Mouse (Mus musculus): ENCODE data around the gene Hdgfl2. TPM values are rescaled to one million over a fixed set of nuclear protein-coding genes. Genes with fewer than 3 reads are reported as not detected.

Gene Hdgfl2
- polyA plus RNA-seq, 1 experiment from 2014 or later = 191 TPM

DNA sequence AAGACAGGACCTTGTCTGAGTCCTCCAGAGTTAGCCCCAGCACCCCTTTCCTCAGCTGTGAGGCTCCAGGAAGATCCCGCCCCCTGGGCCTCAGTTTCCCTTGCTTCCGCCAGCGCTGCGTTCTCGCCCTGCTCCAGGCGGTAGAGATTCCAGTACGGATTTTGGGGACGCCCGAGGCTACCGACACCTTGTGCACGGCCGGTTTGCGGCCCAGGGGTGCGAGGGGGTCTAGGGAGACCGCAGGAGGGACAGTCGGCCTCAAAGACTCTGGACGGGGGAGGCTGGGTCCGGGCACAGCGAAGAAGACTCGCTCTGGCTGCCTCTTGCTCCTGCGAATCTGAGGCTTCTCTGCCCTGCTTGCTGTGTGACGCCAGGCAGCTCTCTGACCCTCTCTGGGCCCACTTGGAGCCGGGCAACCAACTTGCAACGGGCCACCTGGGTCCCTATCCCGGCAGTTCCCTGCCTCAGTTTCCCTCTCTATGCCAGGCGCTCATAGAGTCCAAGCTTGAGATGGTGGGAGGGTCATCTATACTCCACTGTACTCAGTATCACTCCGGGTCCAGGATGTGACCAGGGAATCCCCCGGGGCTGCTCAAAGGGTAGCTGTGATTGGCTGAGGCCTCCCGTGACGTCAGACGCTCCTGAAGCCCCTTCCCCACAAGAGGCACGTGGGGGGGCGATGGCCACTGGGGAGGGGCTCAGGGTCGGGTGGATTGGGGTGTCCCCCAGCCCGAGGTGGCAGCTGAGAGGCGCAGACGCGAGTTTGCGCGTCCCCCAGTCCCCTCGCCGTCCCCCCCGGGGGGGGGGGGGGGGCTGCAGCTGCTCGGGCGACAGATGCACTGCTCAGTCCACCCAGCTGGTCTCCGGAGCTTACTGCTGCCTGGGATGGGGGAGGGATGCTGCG is 62.5 kb downstream of the Hdgfl2 start:
- Histone ChIP-seq H3K4me3 (peak overlapping the region; percentile 57), H3K36me3 (no peaks in the 10 kb centered on the region), H3K4me1 (peaks cover 76% of the 10 kb centered on the region), H3K27me3 (ENCODE audit: low read depth, poor library complexity, severe bottlenecking) (peaks cover 100% of the 10 kb centered on the region), H3K27ac (replicated peaks) (peak overlapping the region; percentile 79), H3K9me3 (replicated peaks) (no peaks in the 10 kb centered on the region)
- under 1% methylated on average over 38 of the region's 47 CpGs for WGBS
- peak; percentile 73 for DNase-seq (ENCODE audit: low spot score)

DNA sequence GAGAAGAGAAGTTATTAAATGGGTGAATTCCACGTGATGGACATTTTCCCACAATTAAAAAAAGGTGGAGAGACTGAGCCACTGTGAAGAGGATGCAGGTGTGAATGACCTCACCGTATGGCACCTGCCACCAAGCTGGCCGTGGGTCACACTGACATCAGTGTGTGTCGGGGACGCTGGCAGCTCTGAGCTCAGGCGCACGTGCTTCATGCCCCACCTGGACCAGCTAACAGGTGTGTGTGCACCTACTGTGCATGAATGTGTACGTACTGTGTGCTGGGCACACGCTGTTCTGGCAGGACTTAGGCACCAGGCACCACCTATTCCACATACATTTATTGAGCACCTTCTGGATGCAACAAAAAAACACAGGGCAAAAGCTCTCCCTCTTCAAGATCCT is 65.1 kb downstream of the Hdgfl2 start:
- H3K36me3 ChIP-seq = no peaks in the 10 kb centered on the region
- no peak for DNase-seq (ENCODE audit: low spot score)
- WGBS = 78% methylated on average over 9 of the region's 9 CpGs

DNA sequence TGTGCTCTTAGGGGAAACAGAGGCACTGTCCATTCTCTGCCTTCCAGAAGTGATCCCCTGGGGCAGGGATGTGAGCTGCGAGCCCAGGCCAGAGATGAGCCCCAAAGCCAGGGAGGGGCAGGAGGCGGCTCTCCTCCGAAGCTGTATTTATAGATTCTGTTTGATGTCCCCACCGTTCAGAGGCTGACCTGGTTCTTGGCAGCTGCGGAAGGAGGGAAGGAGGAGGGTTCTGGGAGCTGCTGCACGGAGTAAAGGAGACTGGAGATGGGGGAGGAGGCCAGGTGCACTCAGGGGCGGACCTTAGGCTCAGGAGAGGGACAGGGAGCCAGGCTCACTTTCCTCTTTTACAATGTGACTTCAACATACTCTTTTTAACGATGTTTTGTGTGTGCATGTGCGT is 66.7 kb downstream of the Hdgfl2 start:
- no peak overlapping the region for H3K27ac ChIP-seq (replicated peaks)
- 19% methylated on average over 9 of the region's 9 CpGs for WGBS
- no peak for DNase-seq (ENCODE audit: low spot score)
- H3K4me1 ChIP-seq = peaks cover 60% of the 10 kb centered on the region
- H3K9me3 ChIP-seq (replicated peaks) = no peaks in the 10 kb centered on the region
- H3K4me3 ChIP-seq = no peak overlapping the region
- no peaks in the 10 kb centered on the region for H3K36me3 ChIP-seq
- peaks cover 100% of the 10 kb centered on the region for H3K27me3 ChIP-seq (ENCODE audit: low read depth, poor library complexity, severe bottlenecking)

More for the DNA sequence above, 65.1 kb downstream of the Hdgfl2 start:
- Histone ChIP-seq H3K9me3 (replicated peaks) (no peaks in the 10 kb centered on the region), H3K27me3 (ENCODE audit: low read depth, poor library complexity, severe bottlenecking) (peaks cover 100% of the 10 kb centered on the region), H3K4me3 (no peak overlapping the region), H3K27ac (replicated peaks) (no peak overlapping the region), H3K4me1 (peaks cover 72% of the 10 kb centered on the region)

DNA sequence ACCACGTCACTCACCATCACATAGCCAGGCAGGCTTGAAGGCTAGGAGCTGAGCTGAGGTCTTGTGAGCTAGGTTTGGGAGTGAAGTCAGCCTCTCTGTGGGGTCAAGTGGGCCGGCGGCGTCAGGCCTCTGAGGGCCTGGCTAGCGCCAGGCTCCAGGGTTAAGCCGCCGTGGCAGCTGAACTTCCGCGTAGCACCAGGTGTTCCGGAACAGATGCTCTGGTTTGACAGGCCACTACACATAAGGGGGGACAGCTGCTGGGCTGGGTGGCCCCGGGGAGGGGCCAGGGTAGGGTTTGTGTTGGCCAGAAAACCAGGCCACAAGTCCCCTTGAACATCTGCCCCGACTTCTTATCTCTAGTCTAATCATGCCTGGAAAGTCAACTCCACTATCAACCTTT is 68.0 kb downstream of the Hdgfl2 start:
- Histone ChIP-seq H3K9me3 (replicated peaks) (no peaks in the 10 kb centered on the region), H3K4me3 (no peak overlapping the region), H3K4me1 (peaks cover 47% of the 10 kb centered on the region), H3K27me3 (ENCODE audit: low read depth, poor library complexity, severe bottlenecking) (peaks cover 92% of the 10 kb centered on the region), H3K27ac (replicated peaks) (no peak overlapping the region), H3K36me3 (no peaks in the 10 kb centered on the region)
- DNase-seq (ENCODE audit: low spot score) = no peak
- 64% methylated on average over 12 of the region's 12 CpGs for WGBS

DNA sequence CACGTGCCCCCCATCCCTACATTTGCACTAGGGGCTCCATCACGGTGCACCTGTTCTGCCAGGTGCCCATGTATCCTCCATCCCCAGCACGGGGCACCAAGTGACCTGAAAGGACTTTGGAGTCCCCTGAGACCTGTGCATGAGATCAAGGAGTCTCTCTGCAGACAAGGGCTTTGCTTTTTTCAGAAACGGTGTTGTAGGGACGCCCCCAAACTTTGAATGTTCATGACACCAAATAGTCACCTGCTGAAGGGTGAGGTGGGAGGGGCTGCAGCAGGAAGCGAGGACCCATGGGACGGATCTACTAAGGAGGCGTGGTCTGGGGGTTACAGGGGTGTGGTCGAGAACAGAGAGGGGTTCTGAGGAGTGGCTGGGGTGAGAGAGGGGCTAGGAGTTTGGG is 68.8 kb downstream of the Hdgfl2 start:
- H3K36me3 ChIP-seq = no peaks in the 10 kb centered on the region
- H3K4me1 ChIP-seq = peaks cover 41% of the 10 kb centered on the region
- no peaks in the 10 kb centered on the region for H3K9me3 ChIP-seq (replicated peaks)
- H3K4me3 ChIP-seq = peak overlapping the region; percentile 47
- 14% methylated on average over 9 of the region's 9 CpGs for WGBS
- H3K27me3 ChIP-seq (ENCODE audit: low read depth, poor library complexity, severe bottlenecking) = peaks cover 84% of the 10 kb centered on the region
- DNase-seq (ENCODE audit: low spot score) = no peak
- no peak overlapping the region for H3K27ac ChIP-seq (replicated peaks)

DNA sequence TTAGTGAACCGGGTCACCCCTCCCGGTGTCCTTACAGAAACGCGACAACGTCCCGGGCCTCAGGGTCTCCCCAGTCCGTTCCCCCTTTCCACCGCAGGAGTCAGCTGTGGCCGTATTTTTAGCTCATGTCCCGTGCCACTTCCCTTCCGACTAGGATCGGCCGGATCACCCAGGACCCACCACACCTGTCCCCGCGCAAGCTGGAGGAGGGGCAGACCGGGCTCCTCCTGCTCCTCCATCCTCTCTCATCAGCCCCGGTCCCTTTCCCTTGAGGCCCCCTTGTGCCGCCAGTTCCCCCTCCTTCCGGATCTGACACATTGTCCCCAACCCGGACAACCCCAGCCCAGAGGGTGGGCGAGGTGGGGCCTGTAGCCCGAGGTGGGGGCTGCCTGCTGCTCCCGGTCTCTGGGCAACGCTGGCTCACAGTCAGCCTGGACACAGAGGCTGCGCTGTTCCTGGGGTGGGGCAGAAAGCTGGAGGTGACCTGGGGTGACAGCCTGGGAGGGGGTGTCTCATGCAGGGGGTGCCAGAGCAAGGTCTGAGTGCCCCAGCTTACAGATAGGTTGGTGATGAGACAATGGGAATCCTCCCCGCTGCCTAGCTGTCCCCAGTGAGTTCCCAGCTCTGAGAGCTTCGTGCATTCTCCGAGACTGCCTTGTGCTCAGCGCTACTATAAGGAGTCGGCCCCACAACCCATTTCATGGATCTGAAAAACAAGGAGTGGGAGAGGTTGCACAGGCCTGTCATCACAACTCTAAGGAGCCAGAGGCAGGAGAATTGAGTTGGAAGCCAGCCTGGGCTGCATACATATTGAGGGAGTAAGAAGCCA is 69.6 kb downstream of the Hdgfl2 start:
- 1% methylated on average over 30 of the region's 30 CpGs for WGBS
- Histone ChIP-seq H3K4me1 (peaks cover 46% of the 10 kb centered on the region), H3K9me3 (replicated peaks) (no peaks in the 10 kb centered on the region), H3K27me3 (ENCODE audit: low read depth, poor library complexity, severe bottlenecking) (peaks cover 83% of the 10 kb centered on the region), H3K27ac (replicated peaks) (peak overlapping the region; percentile 68), H3K36me3 (no peaks in the 10 kb centered on the region), H3K4me3 (peak overlapping the region; percentile 47)
- no peak for DNase-seq (ENCODE audit: low spot score)

DNA sequence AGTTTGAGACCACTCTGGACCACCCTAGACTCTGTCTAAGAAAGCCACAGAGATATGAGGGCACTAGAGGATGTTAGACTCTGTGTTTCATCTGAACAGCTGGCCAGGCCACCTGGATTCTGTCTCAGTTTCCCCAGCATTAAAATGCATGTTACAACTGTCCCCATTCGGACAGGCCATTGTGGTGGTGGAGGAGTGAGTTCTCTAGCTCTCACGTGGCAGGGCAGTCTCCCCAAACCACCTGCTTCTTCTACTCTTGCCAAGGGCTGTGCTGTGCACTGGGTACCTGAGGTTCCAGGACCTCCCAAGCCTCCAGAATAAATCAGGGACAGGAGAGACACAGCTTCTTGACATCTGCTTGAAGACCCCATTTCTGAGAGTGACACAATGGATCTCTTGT is 70.5 kb downstream of the Hdgfl2 start:
- DNase-seq (ENCODE audit: low spot score) = no peak
- Histone ChIP-seq H3K27ac (replicated peaks) (no peak overlapping the region), H3K9me3 (replicated peaks) (no peaks in the 10 kb centered on the region), H3K27me3 (ENCODE audit: low read depth, poor library complexity, severe bottlenecking) (peaks cover 83% of the 10 kb centered on the region), H3K36me3 (no peaks in the 10 kb centered on the region), H3K4me3 (no peak overlapping the region), H3K4me1 (peaks cover 47% of the 10 kb centered on the region)
- WGBS = 33% methylated on average over 2 of the region's 2 CpGs

Other genes with a start within 250 kb of the Hdgfl2 start
- gene Zfp119a, start 200.7 kb upstream of the Hdgfl2 start, polyA plus RNA-seq (2016; fragmentation: Nextera tagmentation; extraction: Ambion mirVana) = 8.5 and 10.3 TPM in 2 replicates
- gene Zfp959, start 187.5 kb upstream of the Hdgfl2 start, polyA plus RNA-seq (2016; fragmentation: Nextera tagmentation; extraction: Ambion mirVana) = 12.9 and 14.8 TPM in 2 replicates
- 5.4 and 5.8 TPM in 2 replicates for gene Zfp119b, start 130.1 kb upstream of the Hdgfl2 start, polyA plus RNA-seq (2016; fragmentation: Nextera tagmentation; extraction: Ambion mirVana)
- 2.1 and 2.3 TPM in 2 replicates for gene Ebi3, start 127.0 kb upstream of the Hdgfl2 start, polyA plus RNA-seq (2016; fragmentation: Nextera tagmentation; extraction: Ambion mirVana)
- gene Yju2, start 120.5 kb upstream of the Hdgfl2 start, polyA plus RNA-seq (2016; fragmentation: Nextera tagmentation; extraction: Ambion mirVana) = 31.0 and 34.0 TPM in 2 replicates
- 68.4 and 103 TPM in 2 replicates for gene Shd, start 109.2 kb upstream of the Hdgfl2 start, polyA plus RNA-seq (2016; fragmentation: Nextera tagmentation; extraction: Ambion mirVana)
- gene Fsd1, start 93.1 kb upstream of the Hdgfl2 start, polyA plus RNA-seq (2016; fragmentation: Nextera tagmentation; extraction: Ambion mirVana) = 78.4 and 95.0 TPM in 2 replicates
- gene Stap2, start 74.0 kb upstream of the Hdgfl2 start, polyA plus RNA-seq (2016; fragmentation: Nextera tagmentation; extraction: Ambion mirVana) = 5.2 and 5.5 TPM in 2 replicates
- gene Mpnd, start 73.9 kb upstream of the Hdgfl2 start, polyA plus RNA-seq (2016; fragmentation: Nextera tagmentation; extraction: Ambion mirVana) = 131 and 160 TPM in 2 replicates
- gene Sh3gl1, start 43.0 kb upstream of the Hdgfl2 start, polyA plus RNA-seq (2016; fragmentation: Nextera tagmentation; extraction: Ambion mirVana) = 161 and 162 TPM in 2 replicates
- 45.4 and 49.3 TPM in 2 replicates for gene Chaf1a, start 39.2 kb upstream of the Hdgfl2 start, polyA plus RNA-seq (2016; fragmentation: Nextera tagmentation; extraction: Ambion mirVana)
- 35.7 and 41.2 TPM in 2 replicates for gene Ubxn6, start 4.6 kb upstream of the Hdgfl2 start, polyA plus RNA-seq (2016; fragmentation: Nextera tagmentation; extraction: Ambion mirVana)
- gene Plin4, start 30.2 kb downstream of the Hdgfl2 start, polyA plus RNA-seq (2016; fragmentation: Nextera tagmentation; extraction: Ambion mirVana) = 0.04 and 0.11 TPM in 2 replicates
- 0.11 and 0.21 TPM in 2 replicates for gene Plin5, start 38.0 kb downstream of the Hdgfl2 start, polyA plus RNA-seq (2016; fragmentation: Nextera tagmentation; extraction: Ambion mirVana)
- gene Lrg1, start 42.4 kb downstream of the Hdgfl2 start, polyA plus RNA-seq (2016; fragmentation: Nextera tagmentation; extraction: Ambion mirVana) = not detected in 2 replicates
- gene Sema6b, start 60.7 kb downstream of the Hdgfl2 start, polyA plus RNA-seq (2016; fragmentation: Nextera tagmentation; extraction: Ambion mirVana) = 1.2 and 1.8 TPM in 2 replicates
- gene Tnfaip8l1, start 82.8 kb downstream of the Hdgfl2 start, polyA plus RNA-seq (2016; fragmentation: Nextera tagmentation; extraction: Ambion mirVana) = 7.2 and 8.4 TPM in 2 replicates
- gene Mydgf, start 104.3 kb downstream of the Hdgfl2 start, polyA plus RNA-seq (2016; fragmentation: Nextera tagmentation; extraction: Ambion mirVana) = 77.0 and 78.4 TPM in 2 replicates
- gene Dpp9, start 139.3 kb downstream of the Hdgfl2 start, polyA plus RNA-seq (2016; fragmentation: Nextera tagmentation; extraction: Ambion mirVana) = 45.6 and 46.9 TPM in 2 replicates
- 11.7 and 15.1 TPM in 2 replicates for gene Fem1a, start 177.2 kb downstream of the Hdgfl2 start, polyA plus RNA-seq (2016; fragmentation: Nextera tagmentation; extraction: Ambion mirVana)
- 2.4 and 3.1 TPM in 2 replicates for gene Ticam1, start 197.2 kb downstream of the Hdgfl2 start, polyA plus RNA-seq (2016; fragmentation: Nextera tagmentation; extraction: Ambion mirVana)
- gene Plin3, start 213.2 kb downstream of the Hdgfl2 start, polyA plus RNA-seq (2016; fragmentation: Nextera tagmentation; extraction: Ambion mirVana) = 59.5 and 70.0 TPM in 2 replicates
- gene Arrdc5, start 220.7 kb downstream of the Hdgfl2 start, polyA plus RNA-seq (2016; fragmentation: Nextera tagmentation; extraction: Ambion mirVana) = not detected in 2 replicates
- gene Uhrf1, start 223.7 kb downstream of the Hdgfl2 start, polyA plus RNA-seq (2016; fragmentation: Nextera tagmentation; extraction: Ambion mirVana) = 291 and 321 TPM in 2 replicates
- 45.2 and 56.1 TPM in 2 replicates for gene Kdm4b, start 246.4 kb downstream of the Hdgfl2 start, polyA plus RNA-seq (2016; fragmentation: Nextera tagmentation; extraction: Ambion mirVana)

All from midbrain, embryonic 10.5 days (tissue).